In the genomic region with DNA sequence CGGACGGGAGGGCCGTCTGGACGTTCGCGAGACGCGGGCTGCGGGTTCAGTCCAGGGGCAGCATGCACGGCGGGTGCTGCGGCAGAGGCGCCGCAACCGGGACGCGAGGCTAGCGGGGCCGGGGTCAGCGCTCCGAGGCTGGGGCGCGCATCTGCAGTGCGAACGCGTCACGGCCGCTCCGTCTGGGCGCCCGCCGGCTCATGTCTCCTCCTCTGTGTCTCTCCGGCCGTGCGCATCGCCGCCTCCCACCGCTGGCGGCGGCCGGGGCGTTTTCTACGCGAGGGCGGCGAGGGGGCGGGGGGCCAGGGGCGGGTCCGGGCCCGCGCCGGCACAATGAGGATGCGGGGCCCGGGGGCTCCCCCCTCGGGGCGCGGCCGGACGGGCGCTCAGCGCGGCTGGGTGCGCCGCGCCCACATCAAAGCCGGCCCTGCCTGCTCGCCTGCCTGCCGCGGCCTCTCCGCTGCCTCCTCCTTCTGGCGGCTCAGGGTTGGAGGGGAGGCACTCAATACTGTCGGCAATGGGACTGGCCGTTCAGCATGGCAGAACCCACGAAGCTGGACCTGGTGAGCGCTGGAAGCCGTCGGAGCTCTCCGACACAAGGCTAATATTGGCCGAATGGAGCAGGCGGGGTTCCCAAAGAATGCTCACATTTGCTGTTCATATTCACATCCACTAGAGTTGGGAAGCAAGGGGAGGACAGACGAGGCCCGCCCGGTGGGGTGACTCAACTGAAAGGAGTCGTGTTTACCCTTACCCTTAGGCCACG, we compare ENCODE assay signal across 8 mouse cellular contexts. TPM values are rescaled to one million over a fixed set of nuclear protein-coding genes. Genes with fewer than 3 reads are reported as not detected.
DNase-seq lines count a peak whose midpoint lies in the region; ATAC-seq and TF ChIP-seq lines count a peak whose summit lies in the region.

No protein-coding gene starts in this region.

- no peak; the same call in 1 of the 2 replicates for TF ChIP-seq CTCF in lung, postnatal 0 days (IDR thresholded peaks at IDR 0.05)

- H3K27ac ChIP-seq in heart, embryonic 10.5 days = peak overlapping the region; percentile 49
- H3K27ac ChIP-seq in kidney, embryonic 14.5 days (ENCODE audit: low read depth, low read length) = no peak overlapping the region
- peak overlapping the region; percentile 73 for H3K27ac ChIP-seq in lung, postnatal 0 days (ENCODE audit: low read length)

- peak overlapping the region; percentile 31 for H3K4me3 ChIP-seq in erythroblast, embryonic 14.5 days (replicated peaks)
- H3K4me3 ChIP-seq in heart, embryonic 10.5 days = peak overlapping the region; percentile 71
- peak overlapping the region; percentile 59 for H3K4me3 ChIP-seq in kidney, embryonic 14.5 days (ENCODE audit: low read length)
- peak overlapping the region; percentile 51 for H3K4me3 ChIP-seq in lung, postnatal 0 days (ENCODE audit: low read depth, low read length)

- TF ChIP-seq EP300 in lung, postnatal 0 days (IDR thresholded peaks at IDR 0.05) = no peak

- WGBS in heart, embryonic 10.5 days = under 1% methylated on average over 78 of the region's 85 CpGs
- WGBS in kidney, embryonic 14.5 days = 1% methylated on average over 58 of the region's 85 CpGs
- under 1% methylated on average over 63 of the region's 85 CpGs for WGBS in lung, postnatal 0 days

- DNase-seq in embryo, embryonic 11.5 days (ENCODE audit: low read depth, low spot score) = peak; percentile 41
- no peak for DNase-seq in heart, embryonic 10.5 days (ENCODE audit: low spot score)
- peak; percentile 61 for DNase-seq in lung, postnatal 0 days (ENCODE audit: low spot score)
- DNase-seq in urinary bladder, postnatal 25 days (ENCODE audit: low spot score) = peak; percentile 29

- peaks cover 68% of the 10 kb centered on the region for H3K27me3 ChIP-seq in erythroblast, embryonic 14.5 days (ENCODE audit: control insufficient read depth)
- H3K27me3 ChIP-seq in heart, embryonic 10.5 days (ENCODE audit: insufficient read depth, poor library complexity, severe bottlenecking) = peaks cover 40% of the 10 kb centered on the region
- H3K27me3 ChIP-seq in kidney, embryonic 14.5 days (ENCODE audit: control insufficient read depth, insufficient read depth, low read length) = peaks cover 22% of the 10 kb centered on the region
- H3K27me3 ChIP-seq in lung, postnatal 0 days (replicated peaks; ENCODE audit: insufficient read depth, low read length) = 0 out of 2 replicates have a peak, but pooled peaks cover 8% of the 10 kb centered on the region

- H3K9me3 ChIP-seq in erythroblast, embryonic 14.5 days (ENCODE audit: control insufficient read depth, low read length) = peaks cover 7% of the 10 kb centered on the region; the same call in 1 of the 2 replicates
- H3K9me3 ChIP-seq in heart, embryonic 10.5 days = no peaks in the 10 kb centered on the region
- H3K9me3 ChIP-seq in kidney, embryonic 14.5 days (ENCODE audit: control insufficient read depth, low read length) = no peaks in the 10 kb centered on the region
- no peaks in the 10 kb centered on the region for H3K9me3 ChIP-seq in lung, postnatal 0 days (ENCODE audit: low read length)

- no peak for ATAC-seq in erythroblast, adult 5-6 weeks (replicated peaks; ENCODE audit: low FRiP score, poor library complexity, severe bottlenecking)
- ATAC-seq in kidney, embryonic 14.5 days (ENCODE audit: low FRiP score, low TSS enrichment) = peak; percentile 61
- peak; percentile 62 for ATAC-seq in lung, postnatal 0 days
- 0 out of 2 replicates have a peak, but pooled peaks have one; percentile 24 for ATAC-seq in neutrophil, adult 5-6 weeks (ENCODE audit: extremely low read depth, insufficient number of reproducible peaks, low FRiP score, poor library complexity, severe bottlenecking)

- peaks cover 38% of the 10 kb centered on the region for H3K36me3 ChIP-seq in erythroblast, embryonic 14.5 days (ENCODE audit: control insufficient read depth)
- peaks cover 34% of the 10 kb centered on the region for H3K36me3 ChIP-seq in heart, embryonic 10.5 days
- H3K36me3 ChIP-seq in kidney, embryonic 14.5 days (ENCODE audit: control insufficient read depth, insufficient read depth, low read length) = peaks cover 34% of the 10 kb centered on the region
- no peaks in the 10 kb centered on the region; the same call in 1 of the 2 replicates for H3K36me3 ChIP-seq in lung, postnatal 0 days (ENCODE audit: insufficient read depth, low read length)

- peak overlapping the region; percentile 53 for H3K9ac ChIP-seq in kidney, embryonic 14.5 days (ENCODE audit: low read depth, low read length)
- 0 out of 2 replicates have a peak overlapping the region, but pooled peaks have one; percentile 16 for H3K9ac ChIP-seq in lung, postnatal 0 days (replicated peaks; ENCODE audit: low read depth)

- H3K4me2 ChIP-seq in kidney, embryonic 14.5 days (replicated peaks; ENCODE audit: low read depth, low read length) = peak overlapping the region; percentile 96
- H3K4me2 ChIP-seq in lung, postnatal 0 days (replicated peaks; ENCODE audit: low read depth, low read length) = peak overlapping the region; percentile 93

- H3K4me1 ChIP-seq in erythroblast, embryonic 14.5 days (ENCODE audit: control insufficient read depth) = peaks cover 9% of the 10 kb centered on the region
- H3K4me1 ChIP-seq in heart, embryonic 10.5 days = peaks cover 53% of the 10 kb centered on the region
- peaks cover 11% of the 10 kb centered on the region; the same call in 1 of the 2 replicates for H3K4me1 ChIP-seq in kidney, embryonic 14.5 days (ENCODE audit: control insufficient read depth, insufficient read depth, low read length)
- H3K4me1 ChIP-seq in lung, postnatal 0 days (ENCODE audit: insufficient read depth, low read depth, low read length) = no peaks in the 10 kb centered on the region; the same call in 1 of the 2 replicates

RNA-seq across cellular contexts. Expression of gene Fgf18, which starts 0.6 kb away (rescaled TPM):
- polyA plus RNA-seq in erythroblast, embryonic 14.5 days (2012) = not detected in 2 replicates
- not detected in 2 replicates for total RNA-seq in erythroblast, adult 5-6 weeks (2015; ENCODE audit: low replicate concordance)
- total RNA-seq in erythroblast, adult 5-6 weeks (2017; ENCODE audit: low replicate concordance) = not detected in 2 replicates
- polyA plus RNA-seq in heart, embryonic 10.5 days (2016; fragmentation: Nextera tagmentation; extraction: Ambion mirVana) = 1.1 and 2.6 TPM in 2 replicates
- polyA plus RNA-seq in kidney, embryonic 14.5 days (2014; fragmentation: Nextera tagmentation; extraction: Ambion mirVana) = 3.0 and 4.0 TPM in 2 replicates
- polyA plus RNA-seq in lung, postnatal 0 days (2015; fragmentation: Nextera tagmentation; extraction: Ambion mirVana) = 19.5 and 20.6 TPM in 2 replicates
- not detected in 2 replicates for total RNA-seq in neutrophil, adult 5-6 weeks (2017)

RNA-seq across cellular contexts. Expression of gene Npm1, which starts 15.3 kb away (rescaled TPM):
- polyA plus RNA-seq in erythroblast, embryonic 14.5 days (2012) = 4.4 and 5.8 TPM in 2 replicates
- 384 and 435 TPM in 2 replicates for total RNA-seq in erythroblast, adult 5-6 weeks (2015; ENCODE audit: low replicate concordance)
- total RNA-seq in erythroblast, adult 5-6 weeks (2017; ENCODE audit: low replicate concordance) = 473 and 516 TPM in 2 replicates
- 705 and 1,033 TPM in 2 replicates for polyA plus RNA-seq in heart, embryonic 10.5 days (2016; fragmentation: Nextera tagmentation; extraction: Ambion mirVana)
- polyA plus RNA-seq in kidney, embryonic 14.5 days (2014; fragmentation: Nextera tagmentation; extraction: Ambion mirVana) = 1,562 and 1,907 TPM in 2 replicates
- polyA plus RNA-seq in lung, postnatal 0 days (2015; fragmentation: Nextera tagmentation; extraction: Ambion mirVana) = 277 and 284 TPM in 2 replicates
- 597 and 613 TPM in 2 replicates for total RNA-seq in neutrophil, adult 5-6 weeks (2017)

RNA-seq across cellular contexts. Expression of gene Tlx3, which starts 55.6 kb away (rescaled TPM):
- 0.09 TPM in 1 of 2 replicates, not detected in the other for polyA plus RNA-seq in erythroblast, embryonic 14.5 days (2012)
- not detected in 2 replicates for total RNA-seq in erythroblast, adult 5-6 weeks (2015; ENCODE audit: low replicate concordance)
- total RNA-seq in erythroblast, adult 5-6 weeks (2017; ENCODE audit: low replicate concordance) = not detected in 2 replicates
- polyA plus RNA-seq in heart, embryonic 10.5 days (2016; fragmentation: Nextera tagmentation; extraction: Ambion mirVana) = 0.28 TPM in 1 of 2 replicates, not detected in the other
- 0.13 TPM in 1 of 2 replicates, not detected in the other for polyA plus RNA-seq in kidney, embryonic 14.5 days (2014; fragmentation: Nextera tagmentation; extraction: Ambion mirVana)
- polyA plus RNA-seq in lung, postnatal 0 days (2015; fragmentation: Nextera tagmentation; extraction: Ambion mirVana) = not detected in 2 replicates
- total RNA-seq in neutrophil, adult 5-6 weeks (2017) = not detected in 2 replicates

Comparison
In these comparisons a context has a peak if more than half of its experiments do, and no peak if none do; other contexts are left out.
1. RNA of gene Npm1, which starts 15.3 kb away (polyA plus RNA-seq): 1,562 to 1,907 TPM in kidney, embryonic 14.5 days, 705 to 1,033 TPM in heart, embryonic 10.5 days and 277 to 284 TPM in lung, postnatal 0 days; 4.4 to 5.8 TPM in erythroblast, embryonic 14.5 days; every median in the first group is over 10 times any median in the second.
2. Peak in every context shown above with its lines, with median percentiles within 50 percentile points of each other: H3K4me3 ChIP-seq.